Mouse (Mus musculus) embryonic facial prominence, embryonic 14.5 days (tissue): ENCODE measurements around the gene Crygn. TPM values are rescaled to one million over a fixed set of nuclear protein-coding genes. Genes with fewer than 3 reads are reported as not detected.
"Not testable (repeated sequence)": the region's sequence is repeated elsewhere in the genome, so short reads cannot be mapped to it uniquely, and the experiment has no call there.

Experiments used
- ATAC-seq: fragments of 200-750 bp; cut with Nextera tagmentation; 2 replicates; pipeline ENCODE4 v1.8.0; 2017; ENCODE audit warnings: low read depth, moderate number of reproducible peaks, moderate TSS enrichment
- DNase-seq: peaks from one replicate; pipeline ENCODE4 v3.0.0-alpha.2; 2015; ENCODE audit warnings: low spot score
- H3K27ac ChIP-seq: fragments of 300-500 bp; sonication (generic); replicated peaks from 2 replicates; pipeline ENCODE4 v1.5.1; 2014; ENCODE audit warnings: low read depth, mild to moderate bottlenecking, low read length, moderate library complexity
- H3K27me3 ChIP-seq: fragments of 300-500 bp; sonication (generic); replicated peaks from 2 replicates; pipeline ENCODE4 v1.6.1; 2014; ENCODE audit warnings: low read length; ENCODE audit not compliant: control insufficient read depth, insufficient read depth
- H3K36me3 ChIP-seq: fragments of 300-500 bp; sonication (generic); 2 replicates; pipeline ENCODE4 v1.6.1; 2014; ENCODE audit warnings: low read length, mixed read lengths; ENCODE audit not compliant: control insufficient read depth, insufficient read depth
- H3K4me1 ChIP-seq: fragments of 300-500 bp; sonication (generic); 2 replicates; pipeline ENCODE4 v1.6.1; 2014; ENCODE audit warnings: antibody characterized with exemption, low read length; ENCODE audit not compliant: control insufficient read depth, insufficient read depth
- H3K4me2 ChIP-seq: fragments of 300-500 bp; sonication (generic); 2 replicates; pipeline ENCODE4 v1.6.1; 2014; ENCODE audit warnings: low read depth, mild to moderate bottlenecking, low read length, moderate library complexity, mixed read lengths
- H3K4me3 ChIP-seq: fragments of 300-500 bp; sonication (generic); 2 replicates; pipeline ENCODE4 v1.5.1; 2014; ENCODE audit warnings: low read depth, mild to moderate bottlenecking, low read length
- H3K9ac ChIP-seq: fragments of 300-500 bp; sonication (generic); 2 replicates; pipeline ENCODE4 v1.6.1; 2014; ENCODE audit warnings: low read depth, mild to moderate bottlenecking, low read length, moderate library complexity, mixed read lengths
- H3K9me3 ChIP-seq: fragments of 300-500 bp; sonication (generic); 2 replicates; pipeline ENCODE4 v1.6.1; 2016; ENCODE audit warnings: low read length; ENCODE audit not compliant: control insufficient read depth
- WGBS: fragments of 180-500 bp; shearing (Covaris S2); extraction: QIAGEN DNeasy Blood & Tissue Kit; methylation state at CpG from one replicate; pipeline ENCODE4 v1.1.7; 2014; 5-methylcytosine and 5-hydroxymethylcytosine counted together
- polyA plus RNA-seq: library from polyadenylated mRNA; unstranded; fragments of >200 nt; fragmentation: Nextera tagmentation; extraction: Ambion mirVana; gene quantifications from 2 replicates; pipeline ENCODE4 v1.2.1, GENCODE M21; 2014

Gene Crygn
- polyA plus RNA-seq, 1 experiment from 2014 or later, result not detected

GRCm38 (mm10) chr5:24781048-24781447, 23.2 kb upstream of the Crygn start:
- Histone ChIP-seq H3K4me1 (no peaks in the 10 kb centered on the region), H3K27me3 (0 out of 2 replicates have a peak, but pooled peaks cover 3% of the 10 kb centered on the region), H3K4me2 (no peak overlapping the region), H3K27ac (no peak overlapping the region), H3K4me3 (no peak overlapping the region), H3K9ac (no peak overlapping the region), H3K36me3 (no peaks in the 10 kb centered on the region), H3K9me3 (peaks cover 10% of the 10 kb centered on the region; the same call in 1 of the 2 replicates)
- DNase-seq, result no peak
- 21% methylated on average over 5 of the region's 5 CpGs for WGBS
- ATAC-seq, result no peak

- WGBS, result 41% methylated on average over 14 of the region's 15 CpGs
- Histone ChIP-seq H3K36me3 (no peaks in the 10 kb centered on the region), H3K27me3 (0 out of 2 replicates have a peak, but pooled peaks cover 3% of the 10 kb centered on the region), H3K9me3 (peaks cover 10% of the 10 kb centered on the region; the same call in 1 of the 2 replicates), H3K4me2 (no peak overlapping the region), H3K4me1 (no peaks in the 10 kb centered on the region), H3K27ac (no peak overlapping the region), H3K4me3 (no peak overlapping the region), H3K9ac (no peak overlapping the region)
- DNase-seq (peak; percentile 45), ATAC-seq (no peak)
Measured at GRCm38 (mm10) chr5:24779881-24780512, 22.2 kb upstream of the Crygn start.

GRCm38 (mm10) chr5:24779321-24779720, 21.5 kb upstream of the Crygn start:
- Histone ChIP-seq H3K4me1 (no peaks in the 10 kb centered on the region), H3K9me3 (peaks cover 3% of the 10 kb centered on the region; the same call in 1 of the 2 replicates), H3K4me3 (no peak overlapping the region), H3K36me3 (no peaks in the 10 kb centered on the region), H3K27me3 (0 out of 2 replicates have a peak, but pooled peaks cover 3% of the 10 kb centered on the region), H3K9ac (no peak overlapping the region), H3K4me2 (no peak overlapping the region), H3K27ac (no peak overlapping the region)
- no peak for ATAC-seq
- DNase-seq, result no peak

GRCm38 (mm10) chr5:24778843-24779140, 21.0 kb upstream of the Crygn start:
- Histone ChIP-seq H3K4me2 (peak overlapping the region; percentile 31), H3K4me1 (no peaks in the 10 kb centered on the region), H3K9ac (peak overlapping the region; percentile 15; the same call in 1 of the 2 replicates), H3K9me3 (no peaks in the 10 kb centered on the region), H3K27ac (no peak overlapping the region), H3K36me3 (no peaks in the 10 kb centered on the region), H3K27me3 (0 out of 2 replicates have a peak, but pooled peaks cover 3% of the 10 kb centered on the region), H3K4me3 (no peak overlapping the region)
- ATAC-seq (no peak), DNase-seq (no peak)
- 39% methylated on average over 13 of the region's 13 CpGs for WGBS

- no peaks in the 10 kb centered on the region for H3K36me3 ChIP-seq
- 26% methylated on average over 13 of the region's 17 CpGs for WGBS
- peak overlapping the region; percentile 15; the same call in 1 of the 2 replicates for H3K9ac ChIP-seq
- H3K9me3 ChIP-seq, result no peaks in the 10 kb centered on the region
- no peaks in the 10 kb centered on the region for H3K4me1 ChIP-seq
- no peak overlapping the region for H3K27ac ChIP-seq
- DNase-seq (no peak), ATAC-seq (no peak)
- H3K4me2 ChIP-seq, result peak overlapping the region; percentile 31
- H3K27me3 ChIP-seq, result 0 out of 2 replicates have a peak, but pooled peaks cover 3% of the 10 kb centered on the region
- H3K4me3 ChIP-seq, result no peak overlapping the region
Measured at GRCm38 (mm10) chr5:24778082-24778842, 20.5 kb upstream of the Crygn start.

- Histone ChIP-seq H3K9me3 (no peaks in the 10 kb centered on the region), H3K4me2 (no peak overlapping the region), H3K9ac (no peak overlapping the region), H3K27ac (no peak overlapping the region), H3K4me1 (no peaks in the 10 kb centered on the region), H3K27me3 (0 out of 2 replicates have a peak, but pooled peaks cover 3% of the 10 kb centered on the region), H3K4me3 (no peak overlapping the region), H3K36me3 (no peaks in the 10 kb centered on the region)
- ATAC-seq, result no peak
- no peak for DNase-seq
- 65% methylated on average over 4 of the region's 4 CpGs for WGBS
Measured at GRCm38 (mm10) chr5:24776681-24777080, 18.9 kb upstream of the Crygn start.

- H3K4me3 ChIP-seq, H3K27me3 ChIP-seq, H3K36me3 ChIP-seq, ATAC-seq, H3K4me1 ChIP-seq, DNase-seq, H3K9me3 ChIP-seq, H3K9ac ChIP-seq, H3K4me2 ChIP-seq, H3K27ac ChIP-seq: not testable (repeated sequence)
- 88% methylated on average over 16 of the region's 16 CpGs for WGBS
Measured at GRCm38 (mm10) chr5:24774549-24774948, 16.7 kb upstream of the Crygn start.

GRCm38 (mm10) chr5:24756931-24757330, 877 bp downstream of the Crygn start:
- 46% methylated on average over 3 of the region's 3 CpGs for WGBS
- Histone ChIP-seq H3K9me3 (no peaks in the 10 kb centered on the region), H3K36me3 (no peaks in the 10 kb centered on the region), H3K9ac (no peak overlapping the region), H3K4me1 (peaks cover 11% of the 10 kb centered on the region), H3K27ac (no peak overlapping the region), H3K4me2 (no peak overlapping the region), H3K27me3 (no peaks in the 10 kb centered on the region; the same call in 1 of the 2 replicates), H3K4me3 (no peak overlapping the region)
- ATAC-seq (no peak), DNase-seq (no peak)
